Mouse (Mus musculus) midbrain, embryonic 10.5 days (tissue): ENCODE data around the gene P2rx3. TPM values are rescaled to one million over a fixed set of nuclear protein-coding genes. Genes with fewer than 3 reads are reported as not detected.
A peak's percentile ranks its signal among the peaks of the same experiment; 100 is the strongest.

Source experiments
- DNase-seq: peaks from one replicate; pipeline ENCODE4 v3.0.0-alpha.2; 2017; ENCODE audit warnings: low spot score
- H3K27ac ChIP-seq: fragments of 300-500 bp; sonication (generic); replicated peaks from 2 replicates; pipeline ENCODE4 v1.5.1; 2016; ENCODE audit warnings: mild to moderate bottlenecking
- H3K27me3 ChIP-seq: fragments of 300-500 bp; sonication (generic); 2 replicates; pipeline ENCODE4 v1.6.1; 2016; ENCODE audit warnings: low read depth, mild to moderate bottlenecking; ENCODE audit not compliant: poor library complexity, severe bottlenecking
- H3K36me3 ChIP-seq: fragments of 300-500 bp; sonication (generic); 2 replicates; pipeline ENCODE4 v1.6.1; 2016; ENCODE audit warnings: mild to moderate bottlenecking, moderate library complexity
- H3K4me1 ChIP-seq: fragments of 300-500 bp; sonication (generic); 2 replicates; pipeline ENCODE4 v1.6.1; 2016
- H3K4me3 ChIP-seq: fragments of 300-500 bp; sonication (generic); 2 replicates; pipeline ENCODE4 v1.5.1; 2016; ENCODE audit warnings: mild to moderate bottlenecking, moderate library complexity
- H3K9me3 ChIP-seq: fragments of 300-500 bp; sonication (generic); replicated peaks from 2 replicates; pipeline ENCODE4 v1.6.1; 2016; ENCODE audit warnings: mild to moderate bottlenecking
- WGBS: fragments of 180-500 bp; shearing (Covaris S2); methylation state at CpG from one replicate; pipeline ENCODE4 v1.1.7; 2016; 5-methylcytosine and 5-hydroxymethylcytosine counted together
- polyA plus RNA-seq: library from polyadenylated mRNA; unstranded; fragments of >200 nt; fragmentation: Nextera tagmentation; extraction: Ambion mirVana; gene quantifications from 2 replicates; pipeline ENCODE4 v1.2.1, GENCODE M21; 2016

P2rx3 gene
- polyA plus RNA-seq, 1 experiment from 2014 or later, result 4.7 TPM

- 81% methylated on average over 2 of the region's 2 CpGs for WGBS
- H3K36me3 ChIP-seq, result peaks cover 1% of the 10 kb centered on the region; the same call in 1 of the 2 replicates
- no peaks in the 10 kb centered on the region for H3K9me3 ChIP-seq
- H3K4me1 ChIP-seq, result peaks cover 28% of the 10 kb centered on the region
- H3K27me3 ChIP-seq, result no peaks in the 10 kb centered on the region
- no peak for DNase-seq
- peak overlapping the region; percentile 52; the same call in 1 of the 2 replicates for H3K27ac ChIP-seq
- no peak overlapping the region for H3K4me3 ChIP-seq
Measured at GRCm38 (mm10) chr2:84961300-84961699, 76.0 kb downstream of the P2rx3 start.

- DNase-seq, result no peak
- Histone ChIP-seq H3K36me3 (peaks cover 5% of the 10 kb centered on the region; the same call in 1 of the 2 replicates), H3K9me3 (no peaks in the 10 kb centered on the region), H3K27me3 (no peaks in the 10 kb centered on the region), H3K4me1 (peaks cover 25% of the 10 kb centered on the region), H3K4me3 (no peak overlapping the region), H3K27ac (no peak overlapping the region)
- 93% methylated on average over 11 of the region's 11 CpGs for WGBS
Measured at GRCm38 (mm10) chr2:84958588-84959264, 78.5 kb downstream of the P2rx3 start.

- WGBS, result 60% methylated on average over 5 of the region's 5 CpGs
- H3K27ac ChIP-seq, result no peak overlapping the region
Measured at GRCm38 (mm10) chr2:84956274-84956673, 81.0 kb downstream of the P2rx3 start.

GRCm38 (mm10) chr2:84955435-84955834, 81.8 kb downstream of the P2rx3 start:
- no peak for DNase-seq
- no peak overlapping the region for H3K4me3 ChIP-seq
- no peak overlapping the region for H3K27ac ChIP-seq
- no peaks in the 10 kb centered on the region for H3K27me3 ChIP-seq
- H3K4me1 ChIP-seq, result no peaks in the 10 kb centered on the region
- H3K36me3 ChIP-seq, result peaks cover 14% of the 10 kb centered on the region; the same call in 1 of the 2 replicates
- 93% methylated on average over 9 of the region's 9 CpGs for WGBS
- H3K9me3 ChIP-seq, result no peaks in the 10 kb centered on the region

More at GRCm38 (mm10) chr2:84956274-84956673, 81.0 kb downstream of the P2rx3 start:
- Histone ChIP-seq H3K4me3 (no peak overlapping the region), H3K9me3 (no peaks in the 10 kb centered on the region), H3K27me3 (no peaks in the 10 kb centered on the region), H3K36me3 (peaks cover 7% of the 10 kb centered on the region; the same call in 1 of the 2 replicates), H3K4me1 (peaks cover under 1% of the 10 kb centered on the region)
- peak; percentile 61 for DNase-seq

- DNase-seq, result no peak
- no peaks in the 10 kb centered on the region for H3K4me1 ChIP-seq
Measured at GRCm38 (mm10) chr2:84952693-84953092, 84.6 kb downstream of the P2rx3 start.

GRCm38 (mm10) chr2:84952251-84952650, 85.0 kb downstream of the P2rx3 start:
- no peaks in the 10 kb centered on the region for H3K9me3 ChIP-seq
- H3K36me3 ChIP-seq, result peaks cover 27% of the 10 kb centered on the region; the same call in 1 of the 2 replicates
- 91% methylated on average over 1 of the region's 1 CpGs for WGBS
- H3K4me1 ChIP-seq, result no peaks in the 10 kb centered on the region
- no peak overlapping the region for H3K4me3 ChIP-seq
- no peak overlapping the region for H3K27ac ChIP-seq
- DNase-seq, result no peak
- H3K27me3 ChIP-seq, result no peaks in the 10 kb centered on the region

More at GRCm38 (mm10) chr2:84952693-84953092, 84.6 kb downstream of the P2rx3 start:
- Histone ChIP-seq H3K9me3 (no peaks in the 10 kb centered on the region), H3K27ac (no peak overlapping the region), H3K27me3 (no peaks in the 10 kb centered on the region), H3K4me3 (no peak overlapping the region), H3K36me3 (peaks cover 27% of the 10 kb centered on the region; the same call in 1 of the 2 replicates)
- 88% methylated on average over 4 of the region's 4 CpGs for WGBS

GRCm38 (mm10) chr2:84951027-84951426, 86.2 kb downstream of the P2rx3 start:
- 93% methylated on average over 8 of the region's 8 CpGs for WGBS
- Histone ChIP-seq H3K4me1 (no peaks in the 10 kb centered on the region), H3K4me3 (no peak overlapping the region), H3K36me3 (peaks cover 23% of the 10 kb centered on the region; the same call in 1 of the 2 replicates), H3K9me3 (no peaks in the 10 kb centered on the region), H3K27me3 (no peaks in the 10 kb centered on the region), H3K27ac (no peak overlapping the region)
- no peak for DNase-seq

- H3K9me3 ChIP-seq, result no peaks in the 10 kb centered on the region
- H3K4me1 ChIP-seq, result no peaks in the 10 kb centered on the region
- WGBS, result 85% methylated on average over 2 of the region's 2 CpGs
- H3K27ac ChIP-seq, result no peak overlapping the region
- DNase-seq, result no peak
- H3K27me3 ChIP-seq, result no peaks in the 10 kb centered on the region
- peaks cover 22% of the 10 kb centered on the region; the same call in 1 of the 2 replicates for H3K36me3 ChIP-seq
- H3K4me3 ChIP-seq, result no peak overlapping the region
Measured at GRCm38 (mm10) chr2:84948721-84949120, 88.5 kb downstream of the P2rx3 start.

Other genes with a start within 250 kb of the P2rx3 start
- 33.0 and 34.5 TPM in 2 replicates for gene Ube2l6, start 238.6 kb downstream of the P2rx3 start, polyA plus RNA-seq
- gene Smtnl1, start 214.8 kb downstream of the P2rx3 start, polyA plus RNA-seq, result 0.20 TPM in 1 of 2 replicates, not detected in the other
- 56.4 and 64.0 TPM in 2 replicates for gene Timm10, start 210.5 kb downstream of the P2rx3 start, polyA plus RNA-seq
- gene Slc43a1, start 198.6 kb downstream of the P2rx3 start, polyA plus RNA-seq, result 22.4 and 26.1 TPM in 2 replicates
- 1.4 and 1.8 TPM in 2 replicates for gene Rtn4rl2, start 150.8 kb downstream of the P2rx3 start, polyA plus RNA-seq
- 22.1 and 24.7 TPM in 2 replicates for gene Slc43a3, start 100.9 kb downstream of the P2rx3 start, polyA plus RNA-seq
- gene Prg2, start 57.0 kb downstream of the P2rx3 start, polyA plus RNA-seq, result 0.32 TPM in 1 of 2 replicates, not detected in the other
- not detected in 2 replicates for gene Prg3, start 49.2 kb downstream of the P2rx3 start, polyA plus RNA-seq
- 392 and 411 TPM in 2 replicates for gene Ssrp1, start 228 bp downstream of the P2rx3 start, polyA plus RNA-seq
- 29.9 and 33.7 TPM in 2 replicates for gene Tnks1bp1, start 10.6 kb upstream of the P2rx3 start, polyA plus RNA-seq
- 35.2 and 35.8 TPM in 2 replicates for gene Aplnr, start 98.8 kb upstream of the P2rx3 start, polyA plus RNA-seq
- gene Lrrc55, start 159.7 kb upstream of the P2rx3 start, polyA plus RNA-seq, result 0.25 and 0.76 TPM in 2 replicates